Mouse (Mus musculus) neural tube, embryonic 10.5 days (tissue): ENCODE data around the gene Dab2ip.

ENCODE experiments used
- DNase-seq: peaks from one replicate; pipeline ENCODE4 v3.0.0-alpha.2; 2017; ENCODE audit warnings: low spot score; ENCODE audit errors: extremely low spot score

Gene Dab2ip

DNA sequence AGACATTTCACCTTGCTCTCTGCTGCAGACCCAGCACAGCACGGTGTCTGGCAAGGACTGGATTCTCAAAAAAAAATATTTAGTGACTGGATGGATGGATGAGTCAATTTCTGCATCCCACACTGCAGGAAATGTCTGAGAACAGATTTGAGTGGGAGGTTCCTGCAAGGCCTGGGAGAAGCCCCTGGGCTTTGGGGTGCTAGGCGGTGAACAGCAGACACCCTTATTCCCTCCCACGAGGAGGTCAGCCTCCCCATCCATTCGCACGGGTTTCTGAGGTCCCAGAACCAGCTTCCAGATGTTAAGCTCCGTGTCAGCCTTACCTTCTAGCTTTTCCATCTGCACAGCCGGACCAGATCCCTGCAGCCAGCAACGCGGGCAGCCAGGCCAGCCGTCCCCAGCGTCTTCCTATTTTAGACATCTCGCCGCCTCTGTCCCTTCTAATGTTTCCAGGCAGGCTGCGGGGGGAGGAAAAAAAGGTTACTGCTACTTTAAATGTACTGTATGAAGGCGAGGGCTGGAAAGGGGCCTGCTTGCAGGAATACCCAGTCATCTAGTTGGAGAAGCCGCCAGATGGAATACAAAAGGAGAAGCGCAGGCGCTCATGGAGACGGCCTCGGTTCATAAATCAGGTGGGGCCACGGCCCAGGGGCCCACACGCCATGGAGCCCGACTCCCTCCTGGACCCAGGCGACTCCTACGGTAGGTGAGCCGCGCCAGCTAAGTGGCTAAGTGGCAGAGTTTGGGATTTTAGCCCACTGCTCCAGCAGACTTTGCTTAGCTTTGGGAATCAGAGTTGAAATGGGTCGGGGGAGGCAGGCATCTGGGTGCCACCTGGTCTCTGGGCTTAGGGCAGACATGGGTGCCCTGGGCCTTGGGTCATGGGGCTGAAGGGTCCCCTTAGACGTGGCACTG, at the start of gene Dab2ip:
Gene Dab2ip (plus strand): TSS at position 356 of the 915 bp plus-strand sequence.
- peak; percentile 39 for DNase-seq

DNA sequence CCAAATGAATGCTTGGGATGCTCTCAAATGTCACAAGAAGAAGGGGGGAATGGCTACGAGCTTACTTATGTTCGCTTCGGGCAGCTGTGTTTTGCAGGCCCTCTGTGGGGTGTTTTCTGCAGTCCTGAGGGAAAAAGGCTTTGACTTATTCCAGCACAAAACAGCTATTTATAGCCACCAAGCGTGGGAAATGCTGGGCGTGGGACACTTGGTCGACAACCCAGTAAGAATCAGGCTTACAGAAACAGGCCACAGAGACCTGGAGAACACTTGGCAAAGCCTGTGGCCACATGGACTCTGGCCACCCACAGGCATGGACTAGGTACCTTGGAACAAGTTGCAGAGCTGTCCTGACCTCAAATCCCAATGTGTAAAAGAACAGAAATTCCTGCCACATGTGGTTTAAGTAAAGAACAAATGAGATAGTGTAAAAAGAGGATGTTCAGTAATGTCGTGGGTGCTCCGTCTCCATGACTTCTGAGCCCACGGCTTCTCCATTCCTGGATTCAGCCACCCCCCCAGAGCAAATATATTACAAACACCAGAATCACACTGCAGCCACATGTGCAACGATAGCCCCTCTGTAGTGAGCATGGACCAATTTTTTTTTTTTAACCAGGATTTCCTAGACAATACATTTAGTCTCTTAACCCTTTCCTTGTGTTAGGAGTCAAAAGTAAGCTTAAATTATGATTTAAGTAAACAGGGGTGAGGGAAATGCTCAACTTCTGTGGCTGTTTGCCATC, 49.3 kb upstream of the Dab2ip start:
- peak; percentile 20 for DNase-seq

DNA sequence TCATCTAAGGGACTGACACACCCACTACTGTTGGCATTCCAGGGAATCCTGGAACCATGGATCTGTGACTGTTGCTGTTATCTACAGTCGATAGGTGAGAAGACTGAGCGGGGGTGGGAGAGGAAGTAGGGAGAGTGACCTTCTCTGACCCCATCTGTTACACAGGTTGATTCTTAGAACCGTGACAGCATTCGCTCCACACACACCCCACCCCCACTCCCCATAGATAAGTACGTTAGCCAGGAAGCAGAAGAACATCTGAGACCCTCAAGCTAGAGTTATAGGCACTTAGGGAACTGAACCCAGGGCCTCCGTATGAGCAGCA, 48.8 kb upstream of the Dab2ip start:
- DNase-seq, result peak; percentile 23

DNA sequence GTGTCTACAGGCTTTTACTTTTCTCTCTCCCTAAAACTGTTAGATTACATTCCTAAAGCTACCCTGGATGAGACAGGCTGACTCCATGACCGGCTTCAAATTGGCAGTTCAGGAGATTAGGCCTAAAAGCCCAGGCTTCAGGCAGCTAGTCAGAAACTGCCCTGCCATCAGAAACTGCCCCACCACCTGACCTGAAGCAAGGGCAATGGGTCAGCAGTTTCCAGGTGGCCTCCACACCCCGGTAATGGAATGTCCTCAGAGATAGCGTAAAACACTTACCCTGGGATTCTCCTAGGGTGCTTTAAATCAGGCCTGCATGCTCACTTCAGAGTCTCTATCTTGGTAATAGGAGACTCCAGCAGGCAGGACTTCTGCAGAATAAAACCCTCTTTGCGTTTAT, 48.2 kb upstream of the Dab2ip start:
- no peak for DNase-seq

DNA sequence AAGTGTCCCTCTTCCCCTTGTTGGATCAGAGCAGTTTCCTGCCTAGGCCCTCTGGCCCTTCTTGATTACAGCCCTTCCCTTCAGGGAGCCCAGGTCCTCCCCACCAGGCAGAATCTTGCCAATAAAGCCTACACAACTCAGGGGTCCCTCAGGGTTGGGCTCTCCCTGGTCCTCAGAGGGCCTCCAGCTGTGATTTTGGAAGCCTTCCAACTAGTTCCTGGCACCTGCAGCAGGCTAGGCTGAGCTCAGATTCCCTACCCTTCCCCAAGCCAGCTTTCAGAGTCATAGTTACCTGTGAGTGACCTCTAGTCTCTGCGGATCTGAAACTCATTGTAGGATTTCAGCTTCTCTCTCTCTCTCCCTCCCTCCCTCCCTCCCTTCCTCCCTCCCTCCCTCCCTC, 47.1 kb upstream of the Dab2ip start:
- DNase-seq, result no peak

DNA sequence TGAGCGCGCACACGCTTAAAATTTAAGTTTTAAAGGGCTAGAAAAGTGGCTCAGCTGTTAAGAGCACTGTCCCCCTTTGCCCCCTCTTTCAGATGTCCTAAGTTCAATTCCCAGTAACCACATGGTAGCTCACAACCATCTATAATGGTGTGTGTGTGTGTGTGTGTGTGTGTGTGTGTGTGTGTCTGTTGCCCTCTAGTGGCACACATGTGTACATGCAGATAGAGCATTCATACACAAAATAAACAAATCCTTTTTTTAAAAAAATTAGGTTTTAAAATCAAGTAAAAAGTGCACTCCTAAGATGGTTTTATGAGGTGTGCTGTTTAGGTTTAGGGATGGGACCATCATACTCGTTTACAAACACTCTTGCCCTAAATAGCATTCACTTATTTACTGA, 45.8 kb upstream of the Dab2ip start:
- DNase-seq, result no peak

DNA sequence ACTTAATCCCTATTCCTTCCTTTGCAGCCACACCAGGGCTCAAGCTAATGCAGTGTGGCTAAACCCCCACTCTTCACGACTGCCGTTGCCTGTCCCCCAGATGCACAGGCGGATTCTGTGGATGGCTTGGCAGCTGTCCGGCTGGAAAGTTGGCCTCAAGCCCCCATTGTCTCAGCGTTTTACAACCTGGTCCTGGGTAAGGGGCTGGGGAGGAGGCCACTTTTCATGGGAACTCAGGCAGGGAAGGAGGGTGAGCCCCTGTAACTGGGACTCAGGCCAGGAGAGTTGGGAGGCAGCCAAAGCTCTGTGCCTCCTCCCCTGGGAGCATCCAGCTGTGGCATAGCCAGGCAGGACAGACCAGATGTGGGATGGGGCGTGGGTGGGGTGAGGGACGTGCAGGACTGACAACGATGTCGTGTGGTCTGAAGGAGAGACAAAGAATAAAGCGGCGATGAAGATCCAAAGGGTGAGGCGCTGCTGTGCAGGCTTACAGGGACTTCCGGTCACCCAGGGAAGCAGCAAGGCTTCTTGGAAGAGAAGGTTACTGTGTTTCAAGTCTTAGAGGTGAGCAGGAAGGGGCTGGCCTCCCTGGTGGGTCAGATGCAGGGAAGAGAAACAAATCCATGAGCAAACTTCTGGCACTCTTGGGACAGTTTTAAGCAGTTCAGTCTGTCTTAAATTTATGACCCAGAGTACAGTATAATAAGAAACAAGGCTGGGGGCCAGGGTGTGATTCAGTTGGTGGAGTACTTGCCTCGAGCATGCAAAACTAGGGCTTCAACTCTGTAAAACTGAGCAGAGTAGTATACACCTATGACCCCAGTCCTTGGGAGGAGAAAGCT, 43.8 kb upstream of the Dab2ip start:
- DNase-seq, result peak; percentile 18

DNA sequence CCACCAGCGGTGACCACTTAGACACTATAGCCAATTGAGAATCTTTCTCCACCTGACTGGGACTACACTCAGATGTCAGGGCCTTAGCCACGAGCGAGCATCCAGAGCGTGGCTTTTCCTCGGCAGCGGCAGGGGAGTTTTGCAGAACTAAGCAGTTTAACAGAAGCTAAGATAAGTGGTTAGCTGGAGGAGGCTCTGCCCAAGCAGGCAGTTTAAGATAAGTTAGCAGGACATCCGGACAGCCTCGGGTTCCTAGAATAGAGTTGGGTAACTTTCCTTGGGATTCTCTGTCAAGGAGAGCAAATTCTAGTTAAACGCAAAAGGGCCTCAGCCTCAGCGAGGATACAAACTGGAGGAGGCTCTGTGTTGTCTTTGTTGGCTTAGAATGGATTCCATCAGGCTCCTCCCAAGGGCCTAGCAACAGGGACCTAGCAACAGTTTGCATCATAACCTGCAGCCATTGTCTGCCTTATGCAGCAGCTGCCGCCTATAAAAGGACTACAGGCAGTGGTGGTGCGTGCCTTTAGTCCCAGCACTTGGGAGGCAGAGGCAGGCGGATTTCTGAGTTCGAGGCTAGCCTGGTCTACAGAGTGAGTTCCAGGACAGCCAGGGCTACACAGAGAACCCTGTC, 31.3 kb upstream of the Dab2ip start:
- DNase-seq, result no peak

DNA sequence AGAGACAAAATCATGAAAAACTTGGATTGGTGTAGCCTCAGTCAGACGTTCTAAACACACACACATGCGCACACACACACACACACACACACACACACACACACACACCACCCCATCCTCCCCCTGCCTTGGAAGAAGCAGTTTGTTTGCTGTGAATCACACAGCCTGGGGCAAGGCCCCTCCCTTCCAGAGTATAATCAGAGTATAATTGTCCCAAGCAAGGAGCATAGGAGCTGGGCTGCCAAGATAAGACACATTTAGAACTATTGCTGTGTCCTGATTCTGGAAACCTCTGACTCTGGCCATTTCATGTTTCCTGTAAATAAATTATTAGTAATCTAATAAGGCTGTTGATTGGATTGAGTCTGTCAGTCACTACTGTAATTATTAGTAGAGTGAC, 29.0 kb upstream of the Dab2ip start:
- no peak for DNase-seq

DNA sequence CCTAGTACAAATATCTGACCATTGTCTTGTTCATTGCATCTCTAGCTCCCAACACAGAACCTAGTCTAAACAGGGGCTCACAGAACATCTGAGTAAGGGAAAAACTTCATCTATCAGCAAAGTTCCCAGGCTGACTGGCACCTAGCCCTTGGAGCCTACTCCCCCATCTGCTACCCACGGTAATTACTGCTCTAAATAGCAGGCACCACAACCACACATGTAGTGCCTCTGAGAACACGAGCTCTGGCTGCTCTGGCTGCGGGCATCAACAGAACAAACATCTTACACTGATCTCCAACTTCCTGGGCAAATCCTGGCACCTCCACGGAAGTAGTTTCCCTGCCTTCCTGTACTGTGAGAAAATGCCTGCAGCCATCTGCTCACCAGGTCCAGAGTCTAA, 28.2 kb upstream of the Dab2ip start:
- no peak for DNase-seq

DNA sequence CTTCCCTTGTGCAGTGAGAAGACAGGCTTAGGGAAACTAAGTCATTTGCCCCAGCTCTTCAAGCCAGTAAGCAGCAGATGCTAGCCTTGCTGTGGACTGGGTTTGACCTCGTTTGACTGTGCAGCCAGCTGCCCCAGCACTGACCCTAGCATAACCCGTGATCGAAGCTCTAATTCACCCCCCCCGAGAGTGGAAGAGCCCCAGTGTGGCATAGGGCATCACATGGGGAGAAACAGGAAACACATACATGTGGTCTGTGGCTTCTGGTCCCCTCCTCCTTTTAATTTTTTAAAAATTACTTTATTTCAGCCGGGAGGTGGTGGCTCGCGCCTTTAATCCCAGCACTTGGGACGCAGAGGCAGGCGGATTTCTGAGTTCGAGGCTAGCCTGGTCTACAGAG, 27.3 kb upstream of the Dab2ip start:
- DNase-seq, result no peak

DNA sequence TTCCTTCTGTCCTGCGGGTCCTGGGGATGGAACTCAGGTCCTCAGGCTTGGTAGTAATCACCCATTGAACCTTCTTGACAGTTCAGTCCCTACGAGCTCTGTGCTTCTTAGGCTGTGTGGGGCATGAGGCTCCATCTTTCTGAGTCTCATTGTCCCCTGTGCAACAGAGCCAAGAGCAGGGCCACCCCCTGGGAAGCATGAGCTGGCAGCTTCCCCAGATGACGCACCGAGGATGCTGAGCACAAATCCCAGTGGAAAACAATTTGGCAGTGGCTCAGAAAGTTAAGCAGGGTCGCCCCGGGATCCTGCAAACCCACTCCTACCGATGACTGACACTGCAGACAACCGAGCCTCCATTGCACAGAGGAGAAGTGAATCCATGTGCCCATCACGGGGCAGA, 24.4 kb upstream of the Dab2ip start:
- no peak for DNase-seq

DNA sequence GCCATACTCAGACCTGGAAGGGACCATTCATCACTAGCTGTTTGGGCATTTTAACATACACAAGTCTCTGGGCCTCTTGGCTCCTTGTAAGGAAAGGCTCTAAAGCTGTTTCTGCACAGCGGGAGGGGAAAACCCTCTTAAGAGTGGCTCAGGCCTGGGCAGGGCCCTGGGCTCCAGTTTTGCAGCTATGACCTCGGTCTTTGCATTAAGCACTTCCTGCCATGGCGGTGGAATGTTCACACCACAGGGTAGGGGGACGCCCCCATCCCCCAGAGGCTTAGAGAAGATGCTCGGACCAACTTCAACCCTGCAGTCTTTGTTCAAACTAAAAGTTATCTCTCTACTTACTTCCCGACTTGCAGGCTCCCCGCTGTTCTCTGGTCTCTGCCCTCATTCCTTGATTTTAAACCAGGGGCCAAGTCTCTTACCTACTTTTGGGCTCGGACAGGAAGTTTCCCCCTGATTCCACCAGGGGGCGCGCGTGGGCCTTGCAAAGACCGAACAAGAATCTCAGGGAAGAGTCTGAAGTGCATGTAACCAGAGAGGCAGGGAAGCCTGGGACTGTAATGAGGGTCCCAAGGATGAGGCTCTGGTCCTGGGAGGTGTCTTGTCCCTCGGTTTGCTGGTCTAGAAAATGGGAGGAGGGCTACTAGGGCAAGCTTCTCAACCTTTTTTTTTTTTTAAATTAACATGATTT, 18.6 kb upstream of the Dab2ip start:
- DNase-seq, result peak; percentile 92

DNA sequence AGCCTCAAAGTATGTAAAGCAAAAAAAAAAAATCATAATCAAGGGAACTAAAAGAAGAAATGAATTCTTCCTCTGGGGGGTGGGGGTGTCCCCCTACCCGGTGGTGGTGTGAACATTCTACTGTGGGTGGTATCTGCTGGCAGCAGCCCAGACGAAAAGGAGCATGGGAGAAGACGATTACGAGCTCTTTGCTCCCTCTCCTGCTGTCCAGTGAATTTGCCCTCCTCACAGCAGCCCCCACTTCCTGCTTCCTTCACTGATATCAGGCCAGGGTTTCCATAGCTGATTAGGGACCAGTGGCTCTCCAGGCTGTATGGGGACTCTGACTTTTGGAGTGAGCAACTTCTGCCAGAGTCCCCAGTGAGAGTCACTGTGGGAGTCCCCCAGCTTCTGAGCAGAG, 17.3 kb upstream of the Dab2ip start:
- no peak for DNase-seq

DNA sequence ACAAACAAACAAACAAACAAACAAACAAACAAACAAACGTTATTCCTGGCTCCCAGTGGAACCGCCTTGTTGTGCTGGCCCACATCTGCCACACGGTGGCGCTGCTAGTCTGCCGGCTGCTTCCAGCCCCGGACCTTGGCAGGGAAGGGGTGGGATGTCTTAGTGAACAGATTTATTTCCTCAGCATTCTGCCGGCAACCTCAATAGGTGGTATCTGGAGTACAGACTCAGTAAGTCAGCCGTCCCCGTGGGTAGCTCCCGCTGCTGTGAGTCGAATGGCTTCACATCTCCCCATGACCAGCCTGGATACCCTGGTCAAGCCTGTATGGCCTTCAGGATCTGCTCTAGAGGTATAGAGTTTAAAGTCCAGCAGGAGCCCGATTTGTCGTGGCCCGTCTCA, 13.3 kb upstream of the Dab2ip start:
- DNase-seq, result peak; percentile 71

DNA sequence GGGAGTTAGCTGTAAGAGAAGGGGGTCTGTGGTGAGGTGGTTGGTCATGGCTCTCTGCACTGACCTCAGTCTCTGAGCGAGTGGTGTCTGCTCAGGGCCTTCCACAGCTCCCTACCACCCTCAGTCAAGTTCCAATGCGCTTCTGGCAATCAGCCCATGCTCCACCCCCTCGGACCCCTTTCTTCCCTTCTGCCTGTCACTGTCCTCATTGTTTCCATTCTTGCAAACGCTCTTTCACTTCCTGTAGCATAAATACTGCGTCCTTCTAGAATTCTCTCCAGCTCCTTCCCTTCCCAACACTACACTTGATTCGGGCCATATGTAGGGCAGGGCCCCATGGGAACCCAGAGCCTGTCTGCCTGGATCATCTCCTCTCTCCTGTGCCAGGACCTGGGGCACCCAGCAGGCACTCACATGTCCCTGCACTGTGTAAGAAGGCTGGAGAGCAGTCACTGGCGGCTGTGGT, 12.9 kb upstream of the Dab2ip start:
- no peak for DNase-seq

DNA sequence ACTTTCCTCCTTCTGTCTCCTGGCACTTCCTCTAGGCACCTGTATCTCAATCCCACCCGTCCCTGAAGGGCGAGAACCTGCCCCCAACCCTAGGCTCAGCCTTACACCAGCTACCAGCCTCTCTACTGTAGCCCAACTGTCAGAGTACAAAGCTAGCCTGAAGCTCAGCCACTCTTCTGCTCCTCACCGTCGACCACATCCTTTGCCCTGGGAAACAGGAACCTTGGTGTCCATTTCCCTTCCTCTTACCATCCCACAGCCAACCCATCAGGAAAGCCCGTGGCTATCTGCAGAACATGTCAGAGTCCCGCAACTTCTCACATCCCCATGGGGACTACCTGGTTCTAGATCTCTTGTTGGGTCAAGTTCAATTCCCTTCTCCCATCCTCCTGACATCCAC, 11.6 kb upstream of the Dab2ip start:
- no peak for DNase-seq

DNA sequence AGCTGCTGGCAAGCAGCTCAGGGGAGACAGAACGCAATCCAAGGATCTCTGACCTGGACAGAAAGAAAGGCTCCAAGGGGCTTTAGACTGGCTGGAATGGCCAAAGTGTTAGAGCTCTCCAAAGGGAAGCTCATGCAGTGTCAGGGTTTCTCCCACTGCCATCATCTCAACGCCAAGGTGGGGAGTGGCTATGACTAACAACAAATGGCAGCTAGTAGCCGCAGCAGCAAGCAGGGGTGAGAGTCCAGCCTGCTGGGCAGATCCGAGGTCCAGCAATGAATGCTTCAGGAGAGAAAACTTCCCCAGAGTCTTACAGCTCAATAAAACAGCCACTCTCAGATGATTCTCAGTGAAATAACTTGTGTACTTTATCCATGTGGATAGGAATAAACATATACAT, 8.9 kb upstream of the Dab2ip start:
- DNase-seq, result no peak

DNA sequence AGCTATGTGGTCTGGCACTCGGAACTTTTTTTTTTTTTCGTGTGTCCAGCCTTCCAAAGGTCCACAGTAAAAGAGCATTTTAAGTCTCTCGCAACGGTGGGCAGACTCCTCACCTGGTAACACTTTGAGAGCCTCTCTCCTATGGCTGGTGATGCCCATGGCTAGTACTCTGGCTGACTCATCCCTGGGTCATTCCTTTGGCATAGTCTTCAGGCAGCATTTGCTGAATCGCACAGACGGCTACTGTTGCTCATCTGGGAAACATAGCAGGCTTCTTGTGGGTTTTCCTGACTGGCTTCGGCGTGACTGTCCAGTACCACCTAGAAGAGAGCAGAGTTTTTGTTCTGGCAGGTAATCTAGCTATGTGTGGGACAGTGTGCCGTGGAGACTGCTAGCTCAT, 8.0 kb upstream of the Dab2ip start:
- DNase-seq, result no peak

DNA sequence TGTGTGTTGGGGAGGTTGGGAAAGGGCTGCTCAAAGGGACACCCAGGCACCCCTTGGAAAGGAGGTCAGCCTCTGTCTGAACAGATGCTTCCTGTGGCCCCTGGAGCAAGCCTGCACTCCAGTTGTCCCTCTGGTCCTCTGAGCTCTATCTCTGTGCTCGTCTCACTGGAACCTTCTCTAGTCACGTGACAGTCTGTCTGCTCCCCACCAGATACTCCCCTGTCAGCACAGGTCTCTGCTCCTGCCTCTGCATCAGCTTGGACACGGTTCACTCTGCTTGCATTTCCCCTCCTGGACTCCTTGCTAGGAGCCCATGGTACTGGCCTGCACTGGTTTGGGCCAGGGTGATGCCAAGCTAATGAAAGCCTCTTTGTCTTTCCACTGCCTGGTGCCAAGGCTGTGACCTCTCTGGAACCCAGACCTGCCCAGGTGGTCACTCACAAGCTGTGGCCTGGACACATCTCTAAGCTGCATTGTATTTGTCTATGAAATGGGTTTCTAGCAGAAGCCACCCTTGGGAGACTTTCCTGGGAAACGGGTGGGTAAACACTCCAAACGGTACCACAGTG, 1.1 kb upstream of the Dab2ip start:
- DNase-seq, result no peak
